Mouse (Mus musculus) heart, embryonic 16.5 days (tissue): ENCODE data around the gene 6430548M08Rik. TPM values are rescaled to one million over a fixed set of nuclear protein-coding genes. Genes with fewer than 3 reads are reported as not detected.
A peak's percentile ranks its signal among the peaks of the same experiment; 100 is the strongest.

Experiments
- ATAC-seq: fragments of 200-750 bp; cut with Nextera tagmentation; replicated peaks from 2 replicates; pipeline ENCODE4 v1.8.0; 2017; ENCODE audit warnings: moderate number of reproducible peaks; ENCODE audit not compliant: insufficient read depth, low FRiP score; ENCODE audit errors: extremely low read depth
- H3K27ac ChIP-seq: fragments of 300-500 bp; sonication (generic); 2 replicates; pipeline ENCODE4 v1.5.1; 2014; ENCODE audit warnings: mild to moderate bottlenecking, low read length, control low read depth, moderate library complexity
- H3K27me3 ChIP-seq: fragments of 300-500 bp; sonication (generic); 2 replicates; pipeline ENCODE4 v1.6.1; 2014; ENCODE audit warnings: low read length, mixed read lengths; ENCODE audit not compliant: control insufficient read depth, insufficient read depth
- H3K36me3 ChIP-seq: fragments of 300-500 bp; sonication (generic); 2 replicates; pipeline ENCODE4 v1.6.1; 2014; ENCODE audit not compliant: control insufficient read depth, insufficient read depth
- H3K4me1 ChIP-seq: fragments of 300-500 bp; sonication (generic); 2 replicates; pipeline ENCODE4 v1.6.1; 2014; ENCODE audit warnings: low read length, mixed read lengths; ENCODE audit not compliant: control insufficient read depth, insufficient read depth
- H3K4me2 ChIP-seq: fragments of 300-500 bp; sonication (generic); 2 replicates; pipeline ENCODE4 v1.6.1; 2014; ENCODE audit warnings: low read depth, mild to moderate bottlenecking, control low read depth, low read length
- H3K4me3 ChIP-seq: fragments of 300-500 bp; sonication (generic); 2 replicates; pipeline ENCODE4 v1.5.1; 2014; ENCODE audit warnings: mild to moderate bottlenecking, control low read depth, low read length
- H3K9ac ChIP-seq: fragments of 300-500 bp; sonication (generic); 2 replicates; pipeline ENCODE4 v1.6.1; 2014; ENCODE audit warnings: low read length, control low read depth
- H3K9me3 ChIP-seq: fragments of 300-500 bp; sonication (generic); replicated peaks from 2 replicates; pipeline ENCODE4 v1.6.1; 2016; ENCODE audit warnings: low read length; ENCODE audit not compliant: control insufficient read depth
- WGBS: fragments of 180-500 bp; shearing (Covaris S2); extraction: QIAGEN DNeasy Blood & Tissue Kit; methylation state at CpG from one replicate; pipeline ENCODE4 v1.1.7; 2014; 5-methylcytosine and 5-hydroxymethylcytosine counted together
- polyA plus RNA-seq: library from polyadenylated mRNA; unstranded; fragments of >200 nt; fragmentation: Nextera tagmentation; extraction: Ambion mirVana; gene quantifications from 2 replicates; pipeline ENCODE4 v1.2.1, GENCODE M21; 2015

Gene 6430548M08Rik
- polyA plus RNA-seq, 1 experiment from 2014 or later = 8.4 TPM

DNA sequence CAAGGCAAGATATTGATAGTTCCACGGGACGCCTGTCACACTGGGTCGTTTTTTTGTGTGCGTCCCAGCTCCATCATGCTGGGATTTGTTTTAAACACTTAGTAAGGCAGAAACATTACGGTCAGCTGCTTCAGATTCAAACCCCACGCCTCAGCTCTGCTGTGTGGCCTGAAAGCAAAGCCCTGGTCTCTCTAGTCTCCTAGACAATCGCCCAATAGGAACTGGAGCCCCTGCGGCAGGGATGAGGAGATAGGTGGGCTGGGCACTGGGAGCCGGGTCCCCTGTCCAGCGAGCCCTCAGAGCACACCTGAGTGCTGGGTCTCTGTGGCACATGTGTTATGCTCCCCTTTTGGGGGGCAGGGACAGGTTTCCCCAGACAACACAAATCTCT, 64.2 kb downstream of the 6430548M08Rik start:
- Histone ChIP-seq H3K9me3 (no peaks in the 10 kb centered on the region), H3K4me3 (no peak overlapping the region), H3K4me1 (peaks cover 17% of the 10 kb centered on the region), H3K27ac (no peak overlapping the region), H3K36me3 (no peaks in the 10 kb centered on the region), H3K9ac (no peak overlapping the region), H3K4me2 (no peak overlapping the region), H3K27me3 (peaks cover 26% of the 10 kb centered on the region)
- no peak for ATAC-seq
- 13% methylated on average over 10 of the region's 10 CpGs for WGBS

- Histone ChIP-seq H3K9me3 (no peaks in the 10 kb centered on the region), H3K4me2 (peak overlapping the region; percentile 59), H3K36me3 (no peaks in the 10 kb centered on the region), H3K27ac (no peak overlapping the region), H3K9ac (no peak overlapping the region), H3K4me3 (0 out of 2 replicates have a peak overlapping the region, but pooled peaks have one; percentile 30), H3K27me3 (peaks cover 25% of the 10 kb centered on the region), H3K4me1 (peaks cover 17% of the 10 kb centered on the region)
- ATAC-seq = peak; percentile 71
- under 1% methylated on average over 10 of the region's 10 CpGs for WGBS
Measured at GRCm38 (mm10) chr8:120179027-120179431, 65.1 kb downstream of the 6430548M08Rik start.

GRCm38 (mm10) chr8:120180445-120180970, 66.6 kb downstream of the 6430548M08Rik start:
- peaks cover 14% of the 10 kb centered on the region for H3K27me3 ChIP-seq
- no peaks in the 10 kb centered on the region for H3K9me3 ChIP-seq
- peaks cover 30% of the 10 kb centered on the region for H3K4me1 ChIP-seq
- H3K36me3 ChIP-seq = no peaks in the 10 kb centered on the region
- H3K4me2 ChIP-seq = no peak overlapping the region
- H3K27ac ChIP-seq = no peak overlapping the region
- no peak overlapping the region for H3K9ac ChIP-seq
- WGBS = 58% methylated on average over 7 of the region's 7 CpGs
- no peak overlapping the region for H3K4me3 ChIP-seq
- no peak for ATAC-seq

- Histone ChIP-seq H3K4me2 (no peak overlapping the region), H3K27ac (no peak overlapping the region), H3K36me3 (no peaks in the 10 kb centered on the region), H3K4me3 (no peak overlapping the region), H3K9ac (no peak overlapping the region), H3K27me3 (peaks cover 9% of the 10 kb centered on the region), H3K9me3 (no peaks in the 10 kb centered on the region), H3K4me1 (peaks cover 37% of the 10 kb centered on the region)
- ATAC-seq = no peak
- WGBS = 88% methylated on average over 5 of the region's 5 CpGs
Measured at GRCm38 (mm10) chr8:120181274-120181673, 67.3 kb downstream of the 6430548M08Rik start.

- Histone ChIP-seq H3K9ac (no peak overlapping the region), H3K4me2 (no peak overlapping the region), H3K4me3 (no peak overlapping the region), H3K36me3 (no peaks in the 10 kb centered on the region), H3K27me3 (peaks cover 7% of the 10 kb centered on the region), H3K9me3 (no peaks in the 10 kb centered on the region), H3K27ac (no peak overlapping the region), H3K4me1 (peaks cover 36% of the 10 kb centered on the region)
- ATAC-seq = no peak
- WGBS = 53% methylated on average over 4 of the region's 4 CpGs
Measured at GRCm38 (mm10) chr8:120181861-120182414, 68.0 kb downstream of the 6430548M08Rik start.

GRCm38 (mm10) chr8:120184366-120184765, 70.4 kb downstream of the 6430548M08Rik start:
- no peaks in the 10 kb centered on the region for H3K36me3 ChIP-seq
- WGBS = 15% methylated on average over 9 of the region's 9 CpGs
- ATAC-seq = peak; percentile 25
- H3K27me3 ChIP-seq = no peaks in the 10 kb centered on the region; the same call in 1 of the 2 replicates
- peaks cover 25% of the 10 kb centered on the region for H3K4me1 ChIP-seq
- no peak overlapping the region for H3K9ac ChIP-seq
- H3K27ac ChIP-seq = no peak overlapping the region
- no peaks in the 10 kb centered on the region for H3K9me3 ChIP-seq
- no peak overlapping the region for H3K4me2 ChIP-seq
- H3K4me3 ChIP-seq = no peak overlapping the region

DNA sequence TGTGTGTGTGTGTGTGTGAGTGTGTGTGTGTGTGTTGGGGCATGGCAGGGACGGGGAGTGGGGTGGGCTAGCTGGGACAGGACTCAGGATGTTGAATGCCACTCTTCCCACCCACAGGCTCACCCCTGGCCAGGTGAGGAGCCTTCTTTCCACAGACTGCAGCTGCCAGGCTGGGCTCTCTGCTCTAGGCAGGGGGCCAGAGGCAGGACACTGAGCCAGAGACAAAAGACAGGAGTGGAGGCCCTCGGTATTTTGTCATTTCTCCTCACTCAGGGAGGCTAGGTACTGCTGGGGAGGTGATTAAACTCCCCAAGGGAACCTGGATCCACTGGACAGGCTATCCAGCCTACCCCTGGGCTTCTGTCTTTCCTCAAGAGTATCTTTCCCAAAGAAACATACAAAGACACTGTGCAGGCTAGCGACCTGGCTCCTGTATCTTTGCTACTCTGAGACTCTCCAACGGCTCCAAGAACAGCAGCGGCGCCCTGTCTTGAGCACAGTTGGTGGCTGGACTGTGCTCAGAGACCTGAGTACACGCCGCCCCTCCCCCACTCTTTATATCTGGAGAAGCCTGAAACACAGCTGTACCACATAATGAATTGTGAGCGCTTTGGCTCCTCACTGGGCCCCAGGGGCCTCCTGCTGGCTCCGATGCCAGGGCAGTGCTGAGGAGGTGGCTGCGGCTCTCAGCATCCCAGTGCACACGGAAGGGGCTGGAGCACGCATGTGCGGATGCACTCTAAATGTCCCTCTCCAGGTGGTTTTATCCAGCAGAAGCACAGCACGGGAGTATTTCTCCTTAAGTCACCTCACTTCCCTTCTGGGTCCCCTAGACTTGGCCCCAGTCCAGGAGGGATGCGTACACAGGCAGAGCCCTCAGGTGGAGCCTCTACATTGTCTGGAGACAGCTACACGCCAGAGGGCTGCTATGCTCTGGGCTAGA, 71.2 kb downstream of the 6430548M08Rik start:
- 28% methylated on average over 16 of the region's 17 CpGs for WGBS

GRCm38 (mm10) chr8:120186454-120186853, 72.5 kb downstream of the 6430548M08Rik start:
- 49% methylated on average over 8 of the region's 8 CpGs for WGBS
- H3K27me3 ChIP-seq = no peaks in the 10 kb centered on the region; the same call in 1 of the 2 replicates
- H3K4me1 ChIP-seq = peaks cover 32% of the 10 kb centered on the region
- no peaks in the 10 kb centered on the region for H3K36me3 ChIP-seq
- no peak overlapping the region for H3K9ac ChIP-seq
- H3K27ac ChIP-seq = no peak overlapping the region
- ATAC-seq = no peak
- no peaks in the 10 kb centered on the region for H3K9me3 ChIP-seq
- H3K4me2 ChIP-seq = no peak overlapping the region
- H3K4me3 ChIP-seq = no peak overlapping the region

More for the DNA sequence above, 71.2 kb downstream of the 6430548M08Rik start:
- ATAC-seq = 0 out of 2 replicates have a peak, but pooled peaks have one; percentile 7
- Histone ChIP-seq H3K4me3 (no peak overlapping the region), H3K9me3 (no peaks in the 10 kb centered on the region), H3K27ac (0 out of 2 replicates have a peak overlapping the region, but pooled peaks have one; percentile 11), H3K9ac (peak overlapping the region; percentile 36; the same call in 1 of the 2 replicates), H3K27me3 (no peaks in the 10 kb centered on the region; the same call in 1 of the 2 replicates), H3K36me3 (no peaks in the 10 kb centered on the region), H3K4me1 (peaks cover 25% of the 10 kb centered on the region), H3K4me2 (no peak overlapping the region)

- Histone ChIP-seq H3K9ac (no peak overlapping the region), H3K4me2 (no peak overlapping the region), H3K4me1 (peaks cover 36% of the 10 kb centered on the region), H3K27ac (no peak overlapping the region), H3K4me3 (no peak overlapping the region), H3K27me3 (no peaks in the 10 kb centered on the region), H3K36me3 (no peaks in the 10 kb centered on the region), H3K9me3 (no peaks in the 10 kb centered on the region)
- 82% methylated on average over 6 of the region's 6 CpGs for WGBS
- no peak for ATAC-seq
Measured at GRCm38 (mm10) chr8:120188510-120188909, 74.6 kb downstream of the 6430548M08Rik start.
